Mouse (Mus musculus) spleen, adult 2 months (tissue): ENCODE results near the gene Trip6. TPM values are rescaled to one million over a fixed set of nuclear protein-coding genes. Genes with fewer than 3 reads are reported as not detected.

Experiments used
- DNase-seq, 2 experiments: peaks; one replicate each; pipeline versions ENCODE4 v3.0.0 to v3.0.0-alpha.2; 2012 to 2021; ENCODE audit warnings: low spot score in 2 of 2, low read depth in 1 of 2
- H3K27ac ChIP-seq: fragments of 200-500 bp; 2 replicates; pipeline ENCODE4 v1.5.1; 2012; ENCODE audit warnings: low read length, inconsistent platforms; ENCODE audit not compliant: insufficient read depth
- H3K27me3 ChIP-seq: fragments of 200-500 bp; 2 replicates; pipeline ENCODE4 v1.6.1; 2012; ENCODE audit warnings: mild to moderate bottlenecking, moderate library complexity, low read length, inconsistent platforms; ENCODE audit not compliant: control insufficient read depth, insufficient read depth
- H3K36me3 ChIP-seq: fragments of 200-500 bp; 2 replicates; pipeline ENCODE4 v1.6.1; 2012; ENCODE audit warnings: mild to moderate bottlenecking, low read length, inconsistent platforms; ENCODE audit not compliant: control insufficient read depth, insufficient read depth
- H3K4me1 ChIP-seq: fragments of 200-500 bp; 2 replicates; pipeline ENCODE4 v1.6.1; 2011; ENCODE audit warnings: inconsistent platforms; ENCODE audit not compliant: control insufficient read depth, insufficient read depth, insufficient read length
- H3K4me3 ChIP-seq: fragments of 200-500 bp; 2 replicates; pipeline ENCODE4 v1.5.1; 2011; ENCODE audit warnings: mild to moderate bottlenecking, inconsistent platforms; ENCODE audit not compliant: insufficient read depth, insufficient read length; ENCODE audit errors: extremely low read depth
- CTCF ChIP-seq: fragments of 200-500 bp; IDR thresholded peaks from 2 replicates; pipeline ENCODE4 v1.5.1; 2011; ENCODE audit warnings: mild to moderate bottlenecking, inconsistent platforms; ENCODE audit not compliant: insufficient read depth, insufficient read length, insufficient replicate concordance; ENCODE audit errors: extremely low read depth
- POLR2A ChIP-seq: fragments of 200-500 bp; IDR thresholded peaks from 2 replicates; pipeline ENCODE4 v1.6.1; 2011; ENCODE audit warnings: low read depth, low read length, inconsistent platforms
- WGBS: fragments of 180-500 bp; shearing (Covaris S2); methylation state at CpG from one replicate; pipeline ENCODE4 v1.1.7; 2018; 5-methylcytosine and 5-hydroxymethylcytosine counted together
- polyA plus RNA-seq: library from polyadenylated mRNA; depleted of rRNA; stranded (reverse); fragments of >200 nt; gene quantifications from 2 replicates; pipeline ENCODE4 v1.2.3, GENCODE M21; 2012

Trip6 gene
- polyA plus RNA-seq, 1 experiment, result 19.8 TPM

- peak overlapping the region; percentile 54 for H3K27ac ChIP-seq
Measured at GRCm38 (mm10) chr5:137338256-137338655, 24.1 kb upstream of the Trip6 start.

GRCm38 (mm10) chr5:137337190-137337589, 23.0 kb upstream of the Trip6 start:
- DNase-seq, result no peak
- Histone ChIP-seq H3K4me1 (peaks cover 16% of the 10 kb centered on the region; the same call in 1 of the 2 replicates), H3K36me3 (no peaks in the 10 kb centered on the region), H3K27me3 (no peaks in the 10 kb centered on the region), H3K4me3 (no peak overlapping the region), H3K27ac (no peak overlapping the region)
- TF ChIP-seq CTCF, result no peak
- no peak for TF ChIP-seq POLR2A
- 92% methylated on average over 8 of the region's 8 CpGs for WGBS

More at GRCm38 (mm10) chr5:137338256-137338655, 24.1 kb upstream of the Trip6 start:
- TF ChIP-seq POLR2A (no peak; the same call in 1 of the 2 replicates), CTCF (no peak)
- Histone ChIP-seq H3K36me3 (no peaks in the 10 kb centered on the region), H3K27me3 (no peaks in the 10 kb centered on the region), H3K4me1 (peaks cover 12% of the 10 kb centered on the region; the same call in 1 of the 2 replicates), H3K4me3 (peak overlapping the region; percentile 58)
- DNase-seq, result peak; percentile 37 to 84
- WGBS, result under 1% methylated on average over 19 of the region's 19 CpGs

GRCm38 (mm10) chr5:137335066-137335465, 20.9 kb upstream of the Trip6 start:
- Histone ChIP-seq H3K36me3 (0 out of 2 replicates have a peak, but pooled peaks cover 1% of the 10 kb centered on the region), H3K4me3 (no peak overlapping the region), H3K27ac (no peak overlapping the region), H3K4me1 (peaks cover 16% of the 10 kb centered on the region; the same call in 1 of the 2 replicates), H3K27me3 (no peaks in the 10 kb centered on the region)
- no peak for DNase-seq
- TF ChIP-seq CTCF (no peak), POLR2A (no peak)
- WGBS, result 92% methylated on average over 6 of the region's 6 CpGs

- peaks cover 14% of the 10 kb centered on the region; the same call in 1 of the 2 replicates for H3K4me1 ChIP-seq
- 0 out of 2 replicates have a peak, but pooled peaks cover 1% of the 10 kb centered on the region for H3K36me3 ChIP-seq
- no peak overlapping the region for H3K4me3 ChIP-seq
- WGBS, result 43% methylated on average over 10 of the region's 10 CpGs
- TF ChIP-seq POLR2A, result no peak
- no peak for TF ChIP-seq CTCF
- no peaks in the 10 kb centered on the region for H3K27me3 ChIP-seq
- H3K27ac ChIP-seq, result no peak overlapping the region
- no peak for DNase-seq
Measured at GRCm38 (mm10) chr5:137334317-137334716, 20.1 kb upstream of the Trip6 start.

- Histone ChIP-seq H3K27ac (no peak within 1 kb of the TSS; the same call in 1 of the 2 replicates), H3K4me1 (peaks cover 7% of the 10 kb centered on the region; the same call in 1 of the 2 replicates), H3K4me3 (peak within 1 kb of the TSS; percentile 88), H3K36me3 (0 out of 2 replicates have a peak, but pooled peaks cover 1% of the 10 kb centered on the region), H3K27me3 (no peaks in the 10 kb centered on the region)
- TF ChIP-seq POLR2A (peak; percentile 45; the same call in 1 of the 2 replicates), CTCF (peak; percentile 72; the same call in 1 of the 2 replicates)
- DNase-seq, result peak; percentile 78 to 94
- under 1% methylated on average over 44 of the region's 44 CpGs for WGBS
Measured at GRCm38 (mm10) chr5:137333512-137334174, 19.4 kb upstream of the Trip6 start, which contains the start of gene Slc12a9. TSS of gene Slc12a9 (minus strand) at chr5:137333597.

- H3K4me3 ChIP-seq, result peak overlapping the region; percentile 88
- 0 out of 2 replicates have a peak, but pooled peaks cover 1% of the 10 kb centered on the region for H3K36me3 ChIP-seq
- no peaks in the 10 kb centered on the region for H3K27me3 ChIP-seq
- peaks cover 5% of the 10 kb centered on the region; the same call in 1 of the 2 replicates for H3K4me1 ChIP-seq
- WGBS, result 8% methylated on average over 15 of the region's 15 CpGs
- no peak for TF ChIP-seq POLR2A
- TF ChIP-seq CTCF, result no peak
- no peak for DNase-seq
- no peak overlapping the region for H3K27ac ChIP-seq
Measured at GRCm38 (mm10) chr5:137332857-137333511, 18.8 kb upstream of the Trip6 start.
